Mouse (Mus musculus): Measurements from ENCODE around the gene Fgf8. TPM values are rescaled to one million over a fixed set of nuclear protein-coding genes. Genes with fewer than 3 reads are reported as not detected.

Gene Fgf8
- polyA plus RNA-seq, 1 experiment, result not detected

DNA sequence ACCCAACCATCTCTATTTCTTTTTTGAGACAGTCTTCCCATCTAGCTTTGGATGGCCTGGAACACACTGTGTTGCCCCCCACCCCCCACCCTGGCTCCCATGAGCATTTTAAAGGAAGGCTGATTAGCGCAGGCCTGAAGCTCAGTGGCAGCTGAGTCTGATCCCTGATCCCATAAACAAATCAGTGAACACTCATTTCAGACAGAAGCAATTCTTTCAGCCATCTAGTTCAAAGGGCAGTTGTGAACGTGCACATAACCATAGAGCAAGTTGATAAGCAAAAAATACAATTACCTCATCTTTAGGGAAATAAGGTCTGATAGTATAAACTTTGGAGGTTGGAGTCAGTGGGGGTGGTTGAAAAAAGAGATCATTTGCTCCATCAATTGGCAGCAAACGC lies 18.1 kb upstream of the Fgf8 start:
- H3K27ac ChIP-seq (ENCODE audit: control insufficient read depth, insufficient read depth, low read depth, low read length, poor library complexity), result no peak overlapping the region
- TF ChIP-seq CTCF (IDR thresholded peaks at IDR 0.05; ENCODE audit: control insufficient read depth, insufficient read depth, low read length), result no peak
- TF ChIP-seq POLR2A (IDR thresholded peaks at IDR 0.05; ENCODE audit: borderline replicate concordance, control insufficient read depth, low read depth, low read length), result no peak
- no peaks in the 10 kb centered on the region; the same call in 1 of the 2 replicates for H3K4me1 ChIP-seq (ENCODE audit: control insufficient read depth, insufficient read depth, low read length)
- no peak overlapping the region for H3K4me3 ChIP-seq (replicated peaks; ENCODE audit: control insufficient read depth, low read depth, low read length)
- 90% methylated on average over 3 of the region's 3 CpGs for WGBS

DNA sequence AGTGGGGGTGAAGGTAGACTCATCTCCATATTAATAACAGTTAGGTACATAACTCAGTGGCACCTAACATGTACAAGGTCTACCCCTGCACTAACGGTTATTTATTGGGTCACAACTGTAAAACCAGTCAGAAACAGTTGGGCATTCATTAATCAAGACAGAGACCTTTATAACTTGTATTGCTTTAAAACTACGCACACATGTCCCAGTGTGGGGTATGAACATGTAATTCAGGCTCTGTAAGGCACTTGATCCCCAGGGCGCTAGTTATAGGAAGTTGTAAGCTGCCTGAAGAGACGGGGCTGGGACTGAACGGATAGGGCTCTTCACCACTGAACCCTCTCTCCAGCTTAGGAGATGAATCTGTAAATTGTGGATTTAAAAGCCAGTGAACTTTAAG lies 16.0 kb upstream of the Fgf8 start:
- Histone ChIP-seq H3K4me3 (replicated peaks; ENCODE audit: control insufficient read depth, low read depth, low read length) (no peak overlapping the region), H3K27ac (ENCODE audit: control insufficient read depth, insufficient read depth, low read depth, low read length, poor library complexity) (no peak overlapping the region), H3K4me1 (ENCODE audit: control insufficient read depth, insufficient read depth, low read length) (no peaks in the 10 kb centered on the region; the same call in 1 of the 2 replicates)
- WGBS, result 90% methylated on average over 5 of the region's 5 CpGs
- TF ChIP-seq CTCF (IDR thresholded peaks at IDR 0.05; ENCODE audit: control insufficient read depth, insufficient read depth, low read length) (no peak), POLR2A (IDR thresholded peaks at IDR 0.05; ENCODE audit: borderline replicate concordance, control insufficient read depth, low read depth, low read length) (no peak)

DNA sequence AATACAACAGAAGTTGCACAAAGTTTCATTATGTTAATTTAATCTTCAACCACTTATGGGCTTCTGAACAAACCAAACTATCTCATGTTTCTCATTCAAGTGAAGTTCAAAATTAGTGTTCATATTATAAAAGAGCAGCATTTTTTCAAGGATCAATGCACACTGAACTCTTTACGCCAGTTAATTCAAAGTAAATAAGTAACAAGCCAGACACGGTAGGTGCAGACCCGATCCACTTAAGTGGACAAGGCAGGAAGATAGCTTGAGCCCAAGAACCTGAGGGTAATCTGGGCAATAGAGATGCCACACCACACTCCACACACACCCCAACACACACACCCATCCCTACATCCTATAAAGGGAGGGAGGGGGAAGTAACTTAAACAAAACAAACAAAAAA lies 10.8 kb upstream of the Fgf8 start:
- Histone ChIP-seq H3K27ac (ENCODE audit: control insufficient read depth, insufficient read depth, low read depth, low read length, poor library complexity) (no peak overlapping the region), H3K4me1 (ENCODE audit: control insufficient read depth, insufficient read depth, low read length) (peaks cover 2% of the 10 kb centered on the region; the same call in 1 of the 2 replicates), H3K4me3 (replicated peaks; ENCODE audit: control insufficient read depth, low read depth, low read length) (no peak overlapping the region)
- 95% methylated on average over 3 of the region's 3 CpGs for WGBS
- TF ChIP-seq POLR2A (IDR thresholded peaks at IDR 0.05; ENCODE audit: borderline replicate concordance, control insufficient read depth, low read depth, low read length), result no peak

DNA sequence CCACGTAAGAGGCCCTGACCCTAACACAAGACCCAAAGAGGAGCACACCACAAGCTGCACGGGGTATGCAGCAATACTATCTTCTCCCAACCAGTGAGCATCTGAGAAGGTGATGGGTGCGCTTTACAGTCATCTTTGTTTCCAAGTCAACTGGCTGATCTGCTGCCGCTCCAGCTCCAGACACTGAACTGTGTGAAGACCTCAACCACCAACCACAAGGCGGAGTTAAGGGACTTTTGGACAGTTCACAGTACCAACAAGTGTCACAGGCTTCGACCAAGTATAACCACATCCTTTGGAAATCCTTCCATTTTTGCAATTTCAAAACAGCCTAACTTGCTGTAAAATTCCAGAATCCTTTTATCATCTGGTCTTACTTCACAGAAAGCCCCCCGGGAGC lies 9.2 kb upstream of the Fgf8 start:
- no peak overlapping the region for H3K4me3 ChIP-seq (replicated peaks; ENCODE audit: control insufficient read depth, low read depth, low read length)
- 68% methylated on average over 7 of the region's 7 CpGs for WGBS
- peaks cover 4% of the 10 kb centered on the region; the same call in 1 of the 2 replicates for H3K4me1 ChIP-seq (ENCODE audit: control insufficient read depth, insufficient read depth, low read length)
- TF ChIP-seq POLR2A (IDR thresholded peaks at IDR 0.05; ENCODE audit: borderline replicate concordance, control insufficient read depth, low read depth, low read length), result no peak
- H3K27ac ChIP-seq (ENCODE audit: control insufficient read depth, insufficient read depth, low read depth, low read length, poor library complexity), result no peak overlapping the region

DNA sequence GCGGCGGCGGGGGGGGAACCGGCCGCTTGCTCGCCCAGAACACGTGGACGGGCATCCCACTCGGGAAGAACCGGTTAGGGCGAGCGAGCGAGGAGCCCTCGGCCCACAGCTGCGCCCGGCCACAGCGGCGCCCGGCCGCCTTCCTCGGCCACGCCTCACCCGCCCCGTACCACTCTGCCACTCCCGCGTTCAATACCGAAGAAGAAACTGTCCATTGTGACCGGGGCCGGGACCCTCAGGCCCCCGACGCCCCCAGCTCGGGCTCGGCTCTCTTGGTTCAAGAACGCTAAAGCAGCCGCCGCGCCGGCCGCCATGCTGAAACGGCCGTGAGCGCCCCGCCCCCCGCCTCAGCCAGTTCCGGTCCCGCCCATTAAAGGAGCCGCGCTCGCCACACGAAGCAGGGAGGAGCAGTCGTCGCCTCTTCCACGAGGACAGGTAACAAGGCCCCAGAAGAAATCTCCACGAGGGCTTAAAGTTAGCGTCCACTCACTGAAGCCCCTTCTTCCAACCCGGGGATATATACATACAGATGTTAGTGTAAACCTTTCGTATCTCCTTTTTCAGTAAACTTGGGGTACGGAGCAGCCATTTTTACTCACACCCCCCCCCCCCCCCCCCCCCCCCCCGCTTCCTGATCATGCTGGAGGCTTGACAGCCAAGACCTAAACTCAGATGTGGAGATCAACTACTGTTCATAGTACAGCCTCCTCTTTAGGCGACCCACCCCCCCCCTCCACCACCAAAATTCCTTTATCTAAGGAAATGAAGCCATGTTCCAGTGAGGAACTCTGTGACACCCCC lies 6.7 kb upstream of the Fgf8 start, which contains the start of gene Npm3:
Gene Npm3, minus strand, starts transcription at position 349 of the 801 bp plus-strand sequence.
- Histone ChIP-seq H3K4me3 (replicated peaks; ENCODE audit: control insufficient read depth, low read depth, low read length) (peak within 1 kb of the TSS; percentile 77), H3K4me1 (ENCODE audit: control insufficient read depth, insufficient read depth, low read length) (peaks cover 6% of the 10 kb centered on the region), H3K27ac (ENCODE audit: control insufficient read depth, insufficient read depth, low read depth, low read length, poor library complexity) (peak within 1 kb of the TSS; percentile 35)
- under 1% methylated on average over 57 of the region's 60 CpGs for WGBS
- TF ChIP-seq CTCF (IDR thresholded peaks at IDR 0.05; ENCODE audit: control insufficient read depth, insufficient read depth, low read length), result no peak
- TF ChIP-seq POLR2A (IDR thresholded peaks at IDR 0.05; ENCODE audit: borderline replicate concordance, control insufficient read depth, low read depth, low read length), result peak; percentile 34; the same call in 1 of the 2 replicates

DNA sequence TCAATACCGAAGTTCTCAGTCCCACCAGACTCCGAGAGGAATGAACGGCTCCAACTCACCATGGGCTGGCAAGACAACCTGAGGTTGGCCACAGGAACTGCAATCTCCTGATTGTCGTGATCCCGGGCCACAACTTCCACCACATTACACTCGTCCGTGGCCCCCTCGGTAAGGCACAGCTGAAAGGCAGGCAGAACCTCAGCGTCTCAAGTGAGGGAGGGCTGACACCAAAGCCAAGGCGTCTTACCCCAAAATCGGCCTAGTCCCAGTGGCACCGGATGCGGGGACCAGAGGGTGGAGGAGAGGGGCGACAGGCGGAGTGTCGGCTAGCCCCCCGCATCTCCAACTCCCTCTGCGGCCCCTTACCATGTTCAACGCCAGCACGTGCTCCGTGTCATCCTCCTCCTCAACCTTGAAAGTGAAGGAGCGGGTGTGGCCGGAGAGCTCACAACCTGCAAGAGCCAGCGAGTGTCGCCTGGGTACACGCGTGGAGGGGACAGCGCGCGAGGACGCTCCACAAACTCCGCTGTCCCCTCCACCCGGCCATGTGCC lies 6.1 kb upstream of the Fgf8 start:
- H3K4me1 ChIP-seq (ENCODE audit: control insufficient read depth, insufficient read depth, low read length), result peaks cover 6% of the 10 kb centered on the region
- TF ChIP-seq CTCF (IDR thresholded peaks at IDR 0.05; ENCODE audit: control insufficient read depth, insufficient read depth, low read length), result no peak
- no peak for TF ChIP-seq POLR2A (IDR thresholded peaks at IDR 0.05; ENCODE audit: borderline replicate concordance, control insufficient read depth, low read depth, low read length)
- peak overlapping the region; percentile 35 for H3K27ac ChIP-seq (ENCODE audit: control insufficient read depth, insufficient read depth, low read depth, low read length, poor library complexity)
- peak overlapping the region; percentile 77 for H3K4me3 ChIP-seq (replicated peaks; ENCODE audit: control insufficient read depth, low read depth, low read length)
- WGBS, result 1% methylated on average over 33 of the region's 33 CpGs

DNA sequence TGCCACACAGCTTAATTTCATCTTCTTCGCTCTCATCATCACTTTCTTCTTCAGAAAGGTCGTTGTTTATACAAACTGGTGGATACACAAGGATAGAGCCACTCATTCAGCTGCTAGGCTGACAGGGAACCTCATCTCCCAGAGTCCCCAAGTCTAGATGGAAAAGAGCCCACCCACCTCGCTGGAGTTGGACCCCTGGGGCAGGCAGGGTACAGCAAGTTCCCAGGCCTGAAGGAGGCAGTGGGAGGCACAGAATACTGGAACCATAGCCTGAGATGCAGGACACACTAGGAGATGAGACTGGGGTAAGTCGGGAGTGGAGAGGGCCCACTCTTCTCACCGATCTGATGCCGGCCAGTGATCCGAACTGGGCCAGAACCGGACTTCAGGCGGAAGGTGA lies 5.5 kb upstream of the Fgf8 start:
- Histone ChIP-seq H3K4me3 (replicated peaks; ENCODE audit: control insufficient read depth, low read depth, low read length) (peak overlapping the region; percentile 77), H3K4me1 (ENCODE audit: control insufficient read depth, insufficient read depth, low read length) (peaks cover 6% of the 10 kb centered on the region), H3K27ac (ENCODE audit: control insufficient read depth, insufficient read depth, low read depth, low read length, poor library complexity) (no peak overlapping the region)
- WGBS, result 44% methylated on average over 9 of the region's 9 CpGs
- no peak for TF ChIP-seq POLR2A (IDR thresholded peaks at IDR 0.05; ENCODE audit: borderline replicate concordance, control insufficient read depth, low read depth, low read length)
- no peak for TF ChIP-seq CTCF (IDR thresholded peaks at IDR 0.05; ENCODE audit: control insufficient read depth, insufficient read depth, low read length)

DNA sequence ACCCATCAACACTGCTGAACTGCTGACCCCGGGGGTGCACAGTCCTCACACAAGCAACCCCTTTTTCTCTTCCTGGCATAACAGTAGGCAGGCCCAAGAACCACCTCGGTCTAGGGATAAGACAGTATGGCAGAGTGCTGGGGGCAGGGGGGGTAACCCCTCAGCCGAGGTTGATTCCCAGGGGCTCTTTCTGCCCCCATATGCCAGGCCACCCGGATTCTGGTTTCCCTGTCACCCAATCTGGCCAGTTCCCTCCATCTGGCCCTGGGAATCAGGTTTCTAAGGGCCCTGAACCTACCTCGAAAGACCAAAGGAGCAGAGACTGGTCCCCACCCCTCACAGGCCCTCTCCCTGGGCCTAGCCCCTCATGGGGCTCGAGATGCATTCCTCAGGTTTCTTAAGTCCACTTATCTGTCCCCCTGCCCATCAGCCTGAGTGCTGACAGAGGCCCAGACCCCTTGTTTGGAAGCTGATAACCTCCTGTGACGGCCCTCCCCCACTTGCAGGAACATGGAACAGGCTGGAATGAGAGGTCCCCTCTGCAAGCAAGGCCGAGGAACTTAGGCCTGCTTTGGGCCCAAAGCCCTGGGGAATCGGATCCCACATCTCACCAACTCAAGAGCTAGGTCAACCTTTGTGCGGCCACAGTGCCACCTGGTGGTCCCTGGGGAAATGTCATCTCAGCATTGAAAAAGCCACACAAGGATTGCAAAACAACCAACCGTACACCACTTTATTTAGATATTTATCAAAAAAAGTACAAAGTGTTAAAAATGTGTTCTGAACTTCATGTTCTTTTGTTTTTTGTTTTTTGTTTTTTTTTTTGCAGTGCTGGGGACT lies 4.5 kb upstream of the Fgf8 start:
- no peak overlapping the region for H3K27ac ChIP-seq (ENCODE audit: control insufficient read depth, insufficient read depth, low read depth, low read length, poor library complexity)
- no peak overlapping the region for H3K4me3 ChIP-seq (replicated peaks; ENCODE audit: control insufficient read depth, low read depth, low read length)
- peaks cover 6% of the 10 kb centered on the region for H3K4me1 ChIP-seq (ENCODE audit: control insufficient read depth, insufficient read depth, low read length)
- peak; percentile 93 for TF ChIP-seq CTCF (IDR thresholded peaks at IDR 0.05; ENCODE audit: control insufficient read depth, insufficient read depth, low read length)
- no peak for TF ChIP-seq POLR2A (IDR thresholded peaks at IDR 0.05; ENCODE audit: borderline replicate concordance, control insufficient read depth, low read depth, low read length)
- WGBS, result 43% methylated on average over 11 of the region's 11 CpGs

All from bone marrow, adult 2 months (tissue).